Mouse (Mus musculus): ENCODE data around the gene Pptc7. TPM values are rescaled to one million over a fixed set of nuclear protein-coding genes. Genes with fewer than 3 reads are reported as not detected.
A peak's percentile ranks its signal among the peaks of the same experiment; 100 is the strongest.

Pptc7 gene
- polyA plus RNA-seq, 1 experiment = 48.4 TPM

DNA sequence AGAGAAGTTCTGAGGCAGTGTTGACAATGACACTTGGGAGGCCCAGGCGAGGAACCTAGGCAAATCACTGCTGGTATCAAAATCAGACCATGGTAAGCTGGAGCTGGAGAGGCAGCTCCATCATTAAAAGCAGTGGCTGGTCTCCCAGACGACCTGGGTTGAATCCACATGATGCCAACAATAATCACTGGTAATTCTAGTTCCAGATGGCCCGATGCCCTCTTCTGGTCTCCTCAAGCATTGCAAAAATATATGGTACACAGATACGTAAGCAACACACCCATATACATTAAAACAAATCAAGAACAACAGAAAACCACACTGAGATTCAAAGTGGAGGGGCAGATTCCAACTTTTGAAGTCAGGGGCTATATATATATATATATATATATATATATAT is 61.6 kb downstream of the Pptc7 start:
- no peak overlapping the region for H3K27ac ChIP-seq (ENCODE audit: insufficient read depth, low read length)
- H3K4me1 ChIP-seq (ENCODE audit: control insufficient read depth, insufficient read depth, low read length) = no peaks in the 10 kb centered on the region
- H3K4me3 ChIP-seq (replicated peaks; ENCODE audit: insufficient read depth, low read depth, low read length) = no peak overlapping the region
- H3K27me3 ChIP-seq (ENCODE audit: control insufficient read depth, insufficient read depth, low read length) = no peaks in the 10 kb centered on the region
- WGBS = 75% methylated on average over 4 of the region's 4 CpGs
- TF ChIP-seq CTCF (IDR thresholded peaks at IDR 0.05; ENCODE audit: borderline replicate concordance, insufficient read depth, low read depth, low read length) (no peak), POLR2A (IDR thresholded peaks at IDR 0.05; ENCODE audit: borderline replicate concordance, insufficient read depth, low read length) (no peak)
- DNase-seq = no peak

DNA sequence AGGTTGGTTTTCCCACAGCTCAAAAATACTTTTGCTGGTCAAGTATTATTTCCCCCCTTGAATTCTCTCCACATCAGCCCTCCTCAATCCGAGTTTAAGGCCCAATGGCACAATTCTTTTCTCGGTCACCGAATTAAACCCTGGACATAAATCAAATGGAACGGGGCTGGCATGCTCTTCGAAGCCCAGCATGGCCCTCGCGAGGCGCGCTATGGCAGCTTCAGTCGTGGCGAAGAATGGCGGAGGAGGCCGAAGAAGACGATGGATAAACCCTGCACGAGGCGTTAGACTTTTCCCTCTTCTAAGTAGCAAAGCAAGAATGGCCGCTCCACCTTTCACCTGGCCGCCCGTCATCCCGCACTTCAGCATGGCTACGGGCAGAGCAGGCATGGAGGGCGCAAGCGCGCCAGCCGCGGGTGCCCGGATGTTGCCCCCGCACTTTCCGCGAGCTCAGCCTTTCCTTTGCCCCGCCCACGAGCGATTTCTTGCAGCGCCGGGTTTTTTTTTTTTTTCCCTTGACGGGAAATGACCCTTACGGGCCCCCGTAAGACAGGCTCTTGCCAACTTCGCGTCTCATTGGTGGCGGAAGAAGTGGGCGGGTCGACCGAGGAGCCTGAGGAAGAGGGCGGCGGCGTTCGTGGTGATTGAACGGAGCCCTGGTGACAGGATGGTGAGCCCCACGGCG is 69.8 kb downstream of the Pptc7 start, which contains the start of the genes Rad9b and Vps29:
Rad9b (minus strand) TSS at position 427 of the 685 bp plus-strand sequence.
Vps29 (plus strand) TSS at position 563 of the 685 bp plus-strand sequence.
- WGBS = under 1% methylated on average over 51 of the region's 51 CpGs
- H3K4me3 ChIP-seq (replicated peaks; ENCODE audit: insufficient read depth, low read depth, low read length) = peak within 1 kb of the TSS; percentile 76
- TF ChIP-seq CTCF (IDR thresholded peaks at IDR 0.05; ENCODE audit: borderline replicate concordance, insufficient read depth, low read depth, low read length) = no peak
- peak; percentile 84 for TF ChIP-seq POLR2A (IDR thresholded peaks at IDR 0.05; ENCODE audit: borderline replicate concordance, insufficient read depth, low read length)

DNA sequence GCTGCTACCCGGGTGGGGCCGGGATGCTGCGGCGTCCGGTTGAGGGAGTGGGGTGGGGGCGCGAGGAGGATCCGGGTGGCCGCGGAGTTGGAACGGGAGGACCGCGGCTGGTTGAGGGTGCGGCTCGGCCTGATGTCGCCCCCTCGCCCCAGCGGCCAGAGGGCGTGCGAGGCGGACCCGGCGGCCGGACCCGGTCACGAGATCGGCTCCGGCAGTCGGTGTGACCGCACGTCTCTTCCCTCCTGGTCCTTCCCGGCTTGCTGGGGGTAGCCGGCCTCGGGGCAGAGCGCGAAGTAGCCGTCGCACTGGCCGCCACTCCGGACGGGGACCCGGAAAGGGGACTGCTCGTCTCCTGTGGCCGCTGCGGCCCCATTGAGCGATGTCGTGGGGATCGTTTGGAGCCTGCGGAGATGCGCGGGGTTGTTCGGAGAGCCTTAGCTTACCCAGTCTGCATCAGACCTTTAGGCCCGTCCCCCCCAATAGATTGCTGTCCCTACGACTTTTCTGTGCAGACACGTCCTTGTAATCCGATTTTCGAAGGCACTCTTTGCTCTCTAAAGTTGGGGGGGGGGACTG is 70.4 kb downstream of the Pptc7 start:
- 1% methylated on average over 53 of the region's 57 CpGs for WGBS
- no peak for TF ChIP-seq CTCF (IDR thresholded peaks at IDR 0.05; ENCODE audit: borderline replicate concordance, insufficient read depth, low read depth, low read length)
- H3K4me1 ChIP-seq (ENCODE audit: control insufficient read depth, insufficient read depth, low read length) = no peaks in the 10 kb centered on the region
- 0 out of 2 replicates have a peak overlapping the region, but pooled peaks have one; percentile 26 for H3K27ac ChIP-seq (ENCODE audit: insufficient read depth, low read length)
- no peak for DNase-seq
- H3K27me3 ChIP-seq (ENCODE audit: control insufficient read depth, insufficient read depth, low read length) = no peaks in the 10 kb centered on the region
- H3K4me3 ChIP-seq (replicated peaks; ENCODE audit: insufficient read depth, low read depth, low read length) = peak overlapping the region; percentile 76

More for the DNA sequence above, 69.8 kb downstream of the Pptc7 start, which contains the start of the genes Rad9b and Vps29:
- H3K4me1 ChIP-seq (ENCODE audit: control insufficient read depth, insufficient read depth, low read length) = no peaks in the 10 kb centered on the region
- no peaks in the 10 kb centered on the region for H3K27me3 ChIP-seq (ENCODE audit: control insufficient read depth, insufficient read depth, low read length)
- DNase-seq = peak; percentile 99
- peak within 1 kb of the TSS; percentile 70 for H3K27ac ChIP-seq (ENCODE audit: insufficient read depth, low read length)

DNA sequence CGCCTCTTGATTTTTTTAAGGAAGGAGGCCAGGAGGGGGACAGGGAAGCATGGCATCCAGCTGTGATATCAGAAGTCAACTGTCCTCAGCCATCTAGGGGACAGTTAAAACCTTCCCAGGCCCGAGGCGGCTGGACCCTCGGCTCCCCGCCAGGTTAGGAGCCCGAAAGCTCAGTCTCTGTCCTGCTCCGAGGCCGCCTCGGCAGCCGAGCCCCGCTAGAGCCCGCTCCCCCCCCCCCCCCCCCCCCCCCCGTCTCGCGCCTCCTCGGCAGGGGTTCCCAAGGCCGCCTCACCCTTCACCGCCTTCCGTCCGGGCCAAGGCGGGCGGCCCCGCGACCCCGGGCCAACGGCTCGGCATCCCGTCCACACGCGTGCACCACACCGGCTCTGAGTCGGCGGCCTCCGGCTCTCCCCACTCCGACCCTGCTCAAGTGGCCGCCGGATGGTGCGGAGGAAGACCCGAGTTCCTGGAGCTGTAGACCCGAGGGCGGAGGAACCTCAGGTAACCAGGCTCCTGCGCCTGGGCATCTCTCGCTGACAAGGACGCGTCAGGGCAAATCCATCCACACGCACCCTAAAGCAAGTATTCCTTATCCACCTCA is 87.5 kb downstream of the Pptc7 start, which contains the start of gene Gpn3:
Gpn3 (plus strand) TSS at position 286 of the 601 bp plus-strand sequence.
- peak in 1 of 2 experiments; percentile 51 for DNase-seq
- H3K4me1 ChIP-seq (ENCODE audit: control insufficient read depth, insufficient read depth, low read length) = peaks cover 6% of the 10 kb centered on the region
- TF ChIP-seq CTCF (IDR thresholded peaks at IDR 0.05; ENCODE audit: borderline replicate concordance, insufficient read depth, low read depth, low read length) (no peak), POLR2A (IDR thresholded peaks at IDR 0.05; ENCODE audit: borderline replicate concordance, insufficient read depth, low read length) (no peak)
- H3K27me3 ChIP-seq (ENCODE audit: control insufficient read depth, insufficient read depth, low read length) = no peaks in the 10 kb centered on the region
- peak within 1 kb of the TSS; percentile 70 for H3K4me3 ChIP-seq (replicated peaks; ENCODE audit: insufficient read depth, low read depth, low read length)
- H3K27ac ChIP-seq (ENCODE audit: insufficient read depth, low read length) = peak within 1 kb of the TSS; percentile 48
- WGBS = 2% methylated on average over 44 of the region's 46 CpGs

DNA sequence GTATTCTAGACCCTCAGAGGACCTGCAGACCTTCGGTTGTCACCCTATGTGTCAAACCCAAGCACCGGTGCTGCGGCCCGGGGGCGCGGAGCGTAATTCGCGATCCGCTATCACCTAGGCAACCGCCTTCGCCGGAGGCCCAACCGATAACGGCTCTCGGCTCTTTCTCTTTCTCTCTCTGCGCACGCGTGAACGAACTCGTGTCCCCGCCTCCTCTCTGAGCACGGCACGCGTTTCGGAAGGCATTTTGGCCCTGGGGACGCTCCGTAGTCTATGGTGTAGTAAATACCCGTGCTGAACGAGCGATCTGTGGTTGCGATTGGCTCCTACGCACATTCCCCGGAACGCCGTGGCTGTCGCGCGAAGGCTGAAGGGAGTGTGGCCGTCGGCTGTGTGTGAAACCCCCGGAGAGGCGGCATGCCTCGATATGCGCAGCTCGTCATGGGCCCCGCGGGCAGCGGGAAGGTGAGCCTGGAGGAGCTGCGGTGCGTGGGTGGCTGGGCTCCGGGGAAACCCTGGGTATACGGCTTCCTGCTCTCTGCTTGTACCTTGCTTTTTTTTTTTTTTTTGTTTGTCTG is 88.1 kb downstream of the Pptc7 start, which contains the start of gene Fam216a:
Fam216a (minus strand) TSS at position 173 of the 578 bp plus-strand sequence.
- DNase-seq = peak; percentile 99 to 100
- H3K27ac ChIP-seq (ENCODE audit: insufficient read depth, low read length) = peak within 1 kb of the TSS; percentile 48
- peak within 1 kb of the TSS; percentile 70 for H3K4me3 ChIP-seq (replicated peaks; ENCODE audit: insufficient read depth, low read depth, low read length)
- peak; percentile 76; the same call in 1 of the 2 replicates for TF ChIP-seq POLR2A (IDR thresholded peaks at IDR 0.05; ENCODE audit: borderline replicate concordance, insufficient read depth, low read length)
- TF ChIP-seq CTCF (IDR thresholded peaks at IDR 0.05; ENCODE audit: borderline replicate concordance, insufficient read depth, low read depth, low read length) = no peak
- under 1% methylated on average over 53 of the region's 53 CpGs for WGBS
- H3K27me3 ChIP-seq (ENCODE audit: control insufficient read depth, insufficient read depth, low read length) = no peaks in the 10 kb centered on the region
- H3K4me1 ChIP-seq (ENCODE audit: control insufficient read depth, insufficient read depth, low read length) = peaks cover 6% of the 10 kb centered on the region

DNA sequence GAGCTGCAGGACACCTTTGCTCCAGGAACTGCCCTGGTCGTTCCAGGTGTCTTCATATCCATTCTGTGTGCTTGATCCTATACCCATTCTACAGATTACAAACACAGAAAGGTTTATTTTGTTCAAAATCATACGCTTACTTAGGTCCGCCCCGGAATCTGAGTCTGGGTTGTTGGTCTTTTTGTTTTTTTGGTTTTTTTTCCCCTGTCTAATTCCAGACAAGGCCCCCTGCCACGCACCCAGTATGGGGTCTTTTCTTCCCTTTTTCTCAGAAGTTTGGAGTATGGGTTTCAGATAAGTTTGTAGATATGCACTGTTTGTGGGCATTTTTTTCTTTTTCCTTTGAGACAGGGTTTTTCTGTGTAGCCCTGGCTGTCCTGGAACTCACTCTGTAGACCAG is 88.7 kb downstream of the Pptc7 start:
- Histone ChIP-seq H3K27ac (ENCODE audit: insufficient read depth, low read length) (peak overlapping the region; percentile 18), H3K27me3 (ENCODE audit: control insufficient read depth, insufficient read depth, low read length) (no peaks in the 10 kb centered on the region), H3K4me1 (ENCODE audit: control insufficient read depth, insufficient read depth, low read length) (peaks cover 6% of the 10 kb centered on the region), H3K4me3 (replicated peaks; ENCODE audit: insufficient read depth, low read depth, low read length) (peak overlapping the region; percentile 70)
- 5% methylated on average over 5 of the region's 5 CpGs for WGBS
- DNase-seq = no peak
- TF ChIP-seq CTCF (IDR thresholded peaks at IDR 0.05; ENCODE audit: borderline replicate concordance, insufficient read depth, low read depth, low read length) (no peak), POLR2A (IDR thresholded peaks at IDR 0.05; ENCODE audit: borderline replicate concordance, insufficient read depth, low read length) (no peak)

Other genes starting within 250 kb of the Pptc7 start
- gene Cux2, start 234.3 kb upstream of the Pptc7 start, polyA plus RNA-seq (2012; rRNA removed) = 31.9 and 36.7 TPM in 2 replicates
- 0.92 and 1.6 TPM in 2 replicates for gene Myl2, start 183.4 kb upstream of the Pptc7 start, polyA plus RNA-seq (2012; rRNA removed)
- 9.3 and 11.9 TPM in 2 replicates for gene Ccdc63, start 143.5 kb upstream of the Pptc7 start, polyA plus RNA-seq (2012; rRNA removed)
- gene Ppp1cc, start 126.1 kb upstream of the Pptc7 start, polyA plus RNA-seq (2012; rRNA removed) = 410 and 458 TPM in 2 replicates
- gene Hvcn1, start 77.6 kb upstream of the Pptc7 start, polyA plus RNA-seq (2012; rRNA removed) = 1.00 and 1.3 TPM in 2 replicates
- gene Tctn1, start 19.9 kb upstream of the Pptc7 start, polyA plus RNA-seq (2012; rRNA removed) = 28.6 and 29.2 TPM in 2 replicates
- gene Rad9b, start 69.9 kb downstream of the Pptc7 start, polyA plus RNA-seq (2012; rRNA removed) = 6.9 TPM in 2 replicates
- 170 and 180 TPM in 2 replicates for gene Vps29, start 70.0 kb downstream of the Pptc7 start, polyA plus RNA-seq (2012; rRNA removed)
- 46.5 and 48.7 TPM in 2 replicates for gene Gpn3, start 87.5 kb downstream of the Pptc7 start, polyA plus RNA-seq (2012; rRNA removed)
- 94.8 and 98.5 TPM in 2 replicates for gene Fam216a, start 88.0 kb downstream of the Pptc7 start, polyA plus RNA-seq (2012; rRNA removed)
- 189 and 203 TPM in 2 replicates for gene Arpc3, start 107.5 kb downstream of the Pptc7 start, polyA plus RNA-seq (2012; rRNA removed)
- gene Anapc7, start 137.3 kb downstream of the Pptc7 start, polyA plus RNA-seq (2012; rRNA removed) = 36.0 and 38.0 TPM in 2 replicates
- 422 and 482 TPM in 2 replicates for gene Atp2a2, start 217.9 kb downstream of the Pptc7 start, polyA plus RNA-seq (2012; rRNA removed)